ENCODE assay signal across 8 mouse cellular contexts in the genomic region with DNA sequence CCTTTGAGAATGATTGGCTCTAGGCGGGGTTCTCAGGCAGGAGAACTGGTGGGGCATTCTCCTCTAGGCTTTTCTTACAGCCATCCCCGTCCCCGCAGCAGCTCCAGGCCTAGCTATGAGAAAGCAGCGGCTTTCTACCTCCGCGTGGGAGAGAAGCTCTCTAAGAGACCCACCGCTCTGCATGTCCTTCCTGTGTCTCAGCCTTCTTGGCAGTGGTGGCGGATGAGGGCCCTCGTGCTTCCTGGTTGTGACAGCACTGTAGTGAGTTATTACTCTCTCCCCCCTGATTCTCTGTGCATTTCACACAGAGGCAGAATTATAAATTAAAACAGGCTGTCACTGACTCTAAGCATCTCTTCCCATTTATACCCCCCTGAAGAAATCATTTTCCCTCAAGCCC.
A peak's percentile ranks its signal among the peaks of the same experiment; 100 is the strongest.
DNase-seq lines count a peak whose midpoint lies in the region; ATAC-seq lines count a peak whose summit lies in the region.

No protein-coding gene starts in this region.

- no peak overlapping the region for H3K27ac ChIP-seq in heart, embryonic 13.5 days (replicated peaks)
- H3K27ac ChIP-seq in hindbrain, embryonic 15.5 days (replicated peaks): peak overlapping the region; percentile 59; the same call in 1 of the 2 replicates

- H3K9me3 ChIP-seq in heart, embryonic 13.5 days: no peaks in the 10 kb centered on the region
- no peaks in the 10 kb centered on the region for H3K9me3 ChIP-seq in hindbrain, embryonic 15.5 days

- peak overlapping the region; percentile 31 for H3K4me2 ChIP-seq in heart, embryonic 13.5 days
- H3K4me2 ChIP-seq in hindbrain, embryonic 15.5 days: no peak overlapping the region

- no peaks in the 10 kb centered on the region for H3K36me3 ChIP-seq in heart, embryonic 13.5 days
- H3K36me3 ChIP-seq in hindbrain, embryonic 15.5 days: no peaks in the 10 kb centered on the region

- no peak overlapping the region for H3K9ac ChIP-seq in heart, embryonic 13.5 days
- 0 out of 2 replicates have a peak overlapping the region, but pooled peaks have one; percentile 4 for H3K9ac ChIP-seq in hindbrain, embryonic 15.5 days

- WGBS in heart, embryonic 13.5 days: 42% methylated on average over 9 of the region's 9 CpGs
- WGBS in hindbrain, embryonic 15.5 days: 42% methylated on average over 9 of the region's 9 CpGs

- ATAC-seq in heart, embryonic 13.5 days (ENCODE audit: extremely low read depth, insufficient number of reproducible peaks, low FRiP score, low TSS enrichment): no peak
- peak; percentile 36; the same call in 1 of the 2 replicates for ATAC-seq in hindbrain, embryonic 15.5 days (ENCODE audit: low FRiP score, low read depth)
- peak; percentile 89 for ATAC-seq in megakaryocyte progenitor cell, adult 5-6 weeks (replicated peaks; ENCODE audit: poor library complexity)

- DNase-seq in heart, postnatal 14 days: no peak
- DNase-seq in R1 (ENCODE audit: low read depth, low spot score): peak; percentile 3
- DNase-seq in right cerebral cortex, adult 18-20 months: no peak
- no peak for DNase-seq in layer of hippocampus, adult 9-10 months (ENCODE audit: low spot score)
- DNase-seq in Muller cell, postnatal 12 days (ENCODE audit: inconsistent ontology term): no peak

- H3K4me3 ChIP-seq in heart, embryonic 13.5 days: no peak overlapping the region
- H3K4me3 ChIP-seq in hindbrain, embryonic 15.5 days: no peak overlapping the region

- intact Hi-C loops in heart, postnatal 14 days (cut with DNase I): no loop called here

- H3K27me3 ChIP-seq in heart, embryonic 13.5 days (replicated peaks): 0 out of 2 replicates have a peak, but pooled peaks cover 4% of the 10 kb centered on the region
- no peaks in the 10 kb centered on the region for H3K27me3 ChIP-seq in hindbrain, embryonic 15.5 days

- peaks cover 9% of the 10 kb centered on the region; the same call in 1 of the 2 replicates for H3K4me1 ChIP-seq in heart, embryonic 13.5 days
- H3K4me1 ChIP-seq in hindbrain, embryonic 15.5 days (replicated peaks): peaks cover 28% of the 10 kb centered on the region
